Mouse (Mus musculus) embryonic fibroblast, embryonic 13.5 days (primary cell): ENCODE measurements around the gene Necab3. TPM values are rescaled to one million over a fixed set of nuclear protein-coding genes. Genes with fewer than 3 reads are reported as not detected.

Source experiments
- H3K27ac ChIP-seq: 2 replicates; pipeline ENCODE4 v1.5.1; 2012; ENCODE audit warnings: low read length, control low read depth, inconsistent platforms; ENCODE audit not compliant: insufficient read depth
- H3K4me1 ChIP-seq: 2 replicates; pipeline ENCODE4 v1.6.1; 2011; ENCODE audit warnings: low read length; ENCODE audit not compliant: control insufficient read depth, insufficient read depth
- H3K4me3 ChIP-seq: 2 replicates; pipeline ENCODE4 v1.5.1; 2011; ENCODE audit warnings: mild to moderate bottlenecking, control low read depth, low read length; ENCODE audit not compliant: insufficient read depth
- CTCF ChIP-seq: IDR thresholded peaks from 2 replicates; pipeline ENCODE4 v1.5.1; 2011; ENCODE audit warnings: mild to moderate bottlenecking, control low read depth, low read length, moderate library complexity, borderline replicate concordance; ENCODE audit not compliant: insufficient read depth
- POLR2A ChIP-seq: IDR thresholded peaks from 2 replicates; pipeline ENCODE4 v1.6.1; 2011; ENCODE audit warnings: low read depth, mild to moderate bottlenecking, control low read depth, low read length, moderate library complexity
- polyA plus RNA-seq: library from polyadenylated mRNA; stranded (reverse); fragments of >200 nt; gene quantifications from 2 replicates; pipeline ENCODE4 v1.2.4, GENCODE M21; 2011; ENCODE audit warnings: low read depth; ENCODE audit not compliant: missing spikeins, insufficient read length

Necab3 gene
- polyA plus RNA-seq, 1 experiment, result 1.5 TPM

DNA sequence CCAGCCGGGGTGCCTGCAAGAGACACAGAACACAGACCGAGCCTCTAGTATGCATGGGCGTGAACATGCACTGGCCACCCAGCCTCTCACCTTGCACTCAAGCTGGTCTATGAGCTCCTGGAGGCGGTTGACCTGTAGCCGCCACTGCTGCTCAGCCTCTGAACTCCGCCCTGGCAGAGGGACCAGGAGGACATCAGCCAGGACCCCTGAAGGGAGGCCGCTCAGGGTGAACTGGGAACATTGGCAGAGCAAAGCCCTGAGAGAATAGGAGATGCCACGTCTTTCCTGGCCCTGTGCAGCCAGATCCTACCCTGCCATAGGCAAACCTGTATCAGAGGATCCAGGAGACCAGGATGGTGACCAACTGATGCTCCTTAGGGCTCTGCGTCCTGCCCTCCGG, 12.0 kb downstream of the Necab3 start, which contains the start of gene 1700003F12Rik:
1700003F12Rik (plus strand) TSS at position 375 of the 400 bp plus-strand sequence.
- H3K27ac ChIP-seq, result no peak within 1 kb of the TSS
- TF ChIP-seq CTCF (no peak), POLR2A (no peak)
- no peak within 1 kb of the TSS for H3K4me3 ChIP-seq
- H3K4me1 ChIP-seq, result no peaks in the 10 kb centered on the region

GRCm38 (mm10) chr2:154543567-154544347, 14.9 kb downstream of the Necab3 start:
- no peak overlapping the region for H3K4me3 ChIP-seq
- H3K27ac ChIP-seq, result no peak overlapping the region
- H3K4me1 ChIP-seq, result no peaks in the 10 kb centered on the region
- TF ChIP-seq CTCF (no peak), POLR2A (no peak)

GRCm38 (mm10) chr2:154541630-154542029, 17.1 kb downstream of the Necab3 start:
- Histone ChIP-seq H3K4me3 (no peak overlapping the region), H3K4me1 (no peaks in the 10 kb centered on the region), H3K27ac (no peak overlapping the region)
- no peak for TF ChIP-seq CTCF
- no peak for TF ChIP-seq POLR2A

GRCm38 (mm10) chr2:154539720-154540119, 19.0 kb downstream of the Necab3 start:
- no peak for TF ChIP-seq POLR2A
- TF ChIP-seq CTCF, result no peak
- no peaks in the 10 kb centered on the region for H3K4me1 ChIP-seq
- no peak overlapping the region for H3K27ac ChIP-seq
- H3K4me3 ChIP-seq, result no peak overlapping the region

GRCm38 (mm10) chr2:154538710-154539109, 20.0 kb downstream of the Necab3 start:
- Histone ChIP-seq H3K4me1 (no peaks in the 10 kb centered on the region), H3K27ac (no peak overlapping the region), H3K4me3 (no peak overlapping the region)
- TF ChIP-seq CTCF (no peak), POLR2A (no peak)

DNA sequence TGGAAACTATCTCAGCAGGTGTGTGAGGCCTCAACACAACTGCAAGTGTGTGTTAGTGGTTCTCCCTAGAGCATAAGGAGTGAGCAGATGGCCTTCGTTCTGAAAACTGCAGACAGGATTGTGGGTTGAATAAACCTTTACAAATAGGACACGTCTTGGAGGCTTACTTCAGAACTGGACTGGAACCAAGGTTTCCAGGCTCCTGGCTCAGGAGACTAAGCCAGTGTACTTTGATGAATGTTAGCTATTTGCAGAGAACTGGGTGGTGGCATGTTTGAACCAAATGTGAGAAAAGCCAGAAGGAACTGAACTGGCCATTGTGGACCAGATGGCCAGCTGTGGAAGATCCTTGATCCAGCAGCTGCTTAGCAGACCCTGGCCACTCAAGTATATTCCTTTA, 20.4 kb downstream of the Necab3 start:
- TF ChIP-seq CTCF (no peak), POLR2A (no peak)
- Histone ChIP-seq H3K4me3 (no peak overlapping the region), H3K27ac (no peak overlapping the region), H3K4me1 (no peaks in the 10 kb centered on the region)

GRCm38 (mm10) chr2:154534704-154535270, 23.9 kb downstream of the Necab3 start:
- H3K4me3 ChIP-seq, result no peak overlapping the region
- no peak overlapping the region for H3K27ac ChIP-seq
- no peaks in the 10 kb centered on the region for H3K4me1 ChIP-seq
- no peak for TF ChIP-seq CTCF
- no peak for TF ChIP-seq POLR2A

GRCm38 (mm10) chr2:154532888-154533287, 25.8 kb downstream of the Necab3 start:
- no peak for TF ChIP-seq POLR2A
- TF ChIP-seq CTCF, result no peak
- Histone ChIP-seq H3K4me1 (no peaks in the 10 kb centered on the region), H3K4me3 (no peak overlapping the region), H3K27ac (no peak overlapping the region)

GRCm38 (mm10) chr2:154526531-154526930, 32.2 kb downstream of the Necab3 start:
- Histone ChIP-seq H3K4me3 (no peak overlapping the region), H3K4me1 (no peaks in the 10 kb centered on the region), H3K27ac (no peak overlapping the region)
- TF ChIP-seq CTCF (no peak), POLR2A (no peak)

- no peak overlapping the region for H3K4me3 ChIP-seq
- H3K27ac ChIP-seq, result no peak overlapping the region
- TF ChIP-seq POLR2A (no peak), CTCF (no peak)
- no peaks in the 10 kb centered on the region for H3K4me1 ChIP-seq
Observed at GRCm38 (mm10) chr2:154525285-154525684, 33.4 kb downstream of the Necab3 start.
